Mouse (Mus musculus) forebrain, embryonic 16.5 days (tissue): ENCODE data around the gene Tmprss3. TPM values are rescaled to one million over a fixed set of nuclear protein-coding genes. Genes with fewer than 3 reads are reported as not detected.

Experiments
- ATAC-seq: fragments of 200-750 bp; cut with Nextera tagmentation; 2 replicates; pipeline ENCODE4 v1.8.0; 2017; ENCODE audit warnings: mild to moderate bottlenecking, moderate library complexity
- H3K27ac ChIP-seq: fragments of 300-500 bp; sonication (generic); 2 replicates; pipeline ENCODE4 v1.5.1; 2014; ENCODE audit warnings: low read length, control low read depth
- H3K27me3 ChIP-seq: fragments of 300-500 bp; sonication (generic); replicated peaks from 2 replicates; pipeline ENCODE4 v1.6.1; 2014; ENCODE audit warnings: low read length; ENCODE audit not compliant: control insufficient read depth, insufficient read depth
- H3K36me3 ChIP-seq: fragments of 300-500 bp; sonication (generic); 2 replicates; pipeline ENCODE4 v1.6.1; 2014; ENCODE audit not compliant: control insufficient read depth, insufficient read depth
- H3K4me1 ChIP-seq: fragments of 300-500 bp; sonication (generic); replicated peaks from 2 replicates; pipeline ENCODE4 v1.6.1; 2014; ENCODE audit warnings: low read length; ENCODE audit not compliant: control insufficient read depth, insufficient read depth
- H3K4me2 ChIP-seq: fragments of 300-500 bp; sonication (generic); 2 replicates; pipeline ENCODE4 v1.6.1; 2014; ENCODE audit warnings: mild to moderate bottlenecking, low read length, control low read depth
- H3K4me3 ChIP-seq: fragments of 300-500 bp; sonication (generic); replicated peaks from 2 replicates; pipeline ENCODE4 v1.5.1; 2014; ENCODE audit warnings: mild to moderate bottlenecking, low read length, control low read depth
- H3K9ac ChIP-seq: fragments of 300-500 bp; sonication (generic); replicated peaks from 2 replicates; pipeline ENCODE4 v1.6.1; 2014; ENCODE audit warnings: low read depth, low read length, control low read depth
- H3K9me3 ChIP-seq: fragments of 300-500 bp; sonication (generic); 2 replicates; pipeline ENCODE4 v1.6.1; 2016; ENCODE audit warnings: low read length; ENCODE audit not compliant: control insufficient read depth
- WGBS: fragments of 180-500 bp; shearing (Covaris S2); extraction: QIAGEN DNeasy Blood & Tissue Kit; methylation state at CpG from one replicate; pipeline ENCODE4 v1.1.7; 2014; 5-methylcytosine and 5-hydroxymethylcytosine counted together
- polyA plus RNA-seq: library from polyadenylated mRNA; unstranded; fragments of >200 nt; fragmentation: Nextera tagmentation; extraction: Ambion mirVana; gene quantifications from 2 replicates; pipeline ENCODE4 v1.2.1, GENCODE M21; 2015

Gene Tmprss3
- polyA plus RNA-seq, 1 experiment from 2014 or later = not detected

DNA sequence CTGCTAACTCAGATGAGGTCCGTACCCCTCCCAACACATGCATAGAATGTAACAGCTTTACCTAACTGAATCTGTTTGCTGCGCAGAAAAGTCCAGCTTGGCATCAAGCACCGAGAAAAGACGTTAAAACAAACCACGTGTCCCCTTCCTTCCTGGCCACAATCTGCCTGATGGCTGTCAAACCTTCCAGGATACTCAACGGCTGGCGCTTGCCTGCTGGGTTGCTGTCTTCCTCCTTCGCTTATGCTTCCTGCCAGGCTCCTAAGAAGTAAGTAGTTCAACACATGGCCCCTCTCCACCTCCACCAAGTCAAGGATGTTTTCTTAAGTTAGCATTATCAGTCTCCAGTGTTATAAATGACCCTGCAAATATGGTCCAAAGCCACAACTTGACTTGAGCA, 45.0 kb downstream of the Tmprss3 start:
- Histone ChIP-seq H3K36me3 (no peaks in the 10 kb centered on the region), H3K4me2 (no peak overlapping the region), H3K27me3 (no peaks in the 10 kb centered on the region), H3K9ac (no peak overlapping the region), H3K27ac (no peak overlapping the region), H3K4me3 (no peak overlapping the region), H3K4me1 (no peaks in the 10 kb centered on the region), H3K9me3 (no peaks in the 10 kb centered on the region)
- no peak for ATAC-seq
- 81% methylated on average over 8 of the region's 8 CpGs for WGBS

DNA sequence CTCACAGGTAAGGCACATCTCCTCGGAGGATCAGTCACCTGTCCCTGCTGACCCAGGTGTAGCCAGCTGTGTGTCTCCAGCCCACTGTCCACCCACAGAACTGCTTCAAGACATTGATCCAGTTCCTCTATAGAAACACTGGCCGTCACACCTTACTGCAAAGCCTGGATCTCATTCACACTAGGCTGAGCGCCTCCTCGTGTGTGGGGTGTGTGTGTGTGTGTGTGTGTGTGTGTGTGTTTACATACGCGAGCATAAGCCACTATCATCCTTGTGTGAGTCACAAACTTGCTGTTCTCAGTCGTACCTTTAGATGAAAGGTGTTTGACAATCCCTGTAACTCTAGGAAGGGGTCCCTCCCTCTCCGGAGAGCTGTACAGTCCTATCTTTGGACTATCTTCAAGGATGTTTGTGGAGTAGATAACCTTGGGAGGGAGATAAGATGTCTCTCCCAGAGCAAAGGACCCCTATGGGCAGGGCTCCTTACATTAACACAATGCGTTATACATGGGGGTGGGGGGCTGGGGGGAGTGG, 45.7 kb downstream of the Tmprss3 start:
- Histone ChIP-seq H3K36me3 (no peaks in the 10 kb centered on the region), H3K4me2 (no peak overlapping the region), H3K4me3 (no peak overlapping the region), H3K4me1 (no peaks in the 10 kb centered on the region), H3K9me3 (no peaks in the 10 kb centered on the region), H3K27ac (no peak overlapping the region), H3K27me3 (no peaks in the 10 kb centered on the region), H3K9ac (no peak overlapping the region)
- no peak for ATAC-seq
- WGBS = 87% methylated on average over 9 of the region's 9 CpGs

DNA sequence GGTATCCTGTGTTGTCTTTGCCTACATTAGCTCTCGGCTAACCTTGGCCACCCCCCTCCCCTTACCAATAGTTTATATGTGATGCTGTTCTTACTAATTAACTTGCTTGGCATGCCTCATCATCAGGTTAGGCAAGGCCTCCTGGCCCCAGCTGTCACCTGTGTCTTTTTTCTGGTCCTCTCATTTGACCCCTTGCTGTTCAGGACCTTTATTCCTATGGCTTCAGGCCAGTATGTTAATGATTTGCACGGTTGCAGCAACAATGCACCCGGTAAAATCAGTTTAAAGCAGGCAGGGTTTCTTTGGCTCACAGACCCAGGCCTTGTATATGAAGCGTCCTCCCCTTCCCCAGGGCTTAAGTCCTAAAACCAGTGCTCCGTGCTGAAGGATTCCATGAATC, 46.3 kb downstream of the Tmprss3 start:
- ATAC-seq = no peak
- no peak overlapping the region for H3K27ac ChIP-seq

DNA sequence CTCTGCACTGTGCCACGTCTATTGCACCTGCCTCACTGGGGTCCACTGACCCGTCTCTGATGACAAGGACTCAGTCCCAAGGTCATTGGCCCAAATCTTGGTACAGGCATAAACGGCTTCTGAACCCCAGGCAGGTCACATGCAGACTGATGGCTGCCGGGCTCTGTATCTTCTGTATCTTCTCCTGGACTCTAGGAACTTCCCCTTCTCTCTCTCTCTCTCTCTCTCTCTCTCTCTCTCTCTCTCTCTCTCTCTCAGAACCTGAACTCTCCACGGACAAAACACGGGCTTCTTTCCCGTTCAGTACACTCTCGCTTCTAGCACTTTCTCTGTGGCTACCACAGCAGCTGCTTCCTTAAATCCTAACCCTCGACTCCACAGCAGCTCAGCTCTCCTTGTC, 52.8 kb downstream of the Tmprss3 start:
- no peak overlapping the region for H3K4me3 ChIP-seq
- H3K36me3 ChIP-seq = no peaks in the 10 kb centered on the region
- no peaks in the 10 kb centered on the region for H3K4me1 ChIP-seq
- WGBS = 85% methylated on average over 9 of the region's 9 CpGs
- ATAC-seq = no peak
- H3K9me3 ChIP-seq = no peaks in the 10 kb centered on the region
- no peak overlapping the region for H3K9ac ChIP-seq
- H3K4me2 ChIP-seq = no peak overlapping the region
- no peak overlapping the region for H3K27ac ChIP-seq
- no peaks in the 10 kb centered on the region for H3K27me3 ChIP-seq

More for the DNA sequence above, 46.3 kb downstream of the Tmprss3 start:
- H3K4me1 ChIP-seq = no peaks in the 10 kb centered on the region
- no peaks in the 10 kb centered on the region for H3K9me3 ChIP-seq
- H3K27me3 ChIP-seq = no peaks in the 10 kb centered on the region
- WGBS = 33% methylated on average over 5 of the region's 5 CpGs
- no peaks in the 10 kb centered on the region for H3K36me3 ChIP-seq
- no peak overlapping the region for H3K9ac ChIP-seq
- no peak overlapping the region for H3K4me3 ChIP-seq
- H3K4me2 ChIP-seq = no peak overlapping the region

- ATAC-seq = no peak; the same call in 1 of the 2 replicates
- Histone ChIP-seq H3K4me3 (no peak within 1 kb of the TSS), H3K9ac (no peak within 1 kb of the TSS), H3K27ac (no peak within 1 kb of the TSS), H3K27me3 (no peaks in the 10 kb centered on the region), H3K4me2 (no peak within 1 kb of the TSS), H3K9me3 (no peaks in the 10 kb centered on the region), H3K4me1 (no peaks in the 10 kb centered on the region), H3K36me3 (no peaks in the 10 kb centered on the region)
- WGBS = 54% methylated on average over 15 of the region's 15 CpGs
Measured at GRCm38 (mm10) chr17:31144040-31145037, 54.4 kb downstream of the Tmprss3 start, which contains the start of gene Tff2. Gene Tff2, minus strand, starts transcription at chr17:31144282.

DNA sequence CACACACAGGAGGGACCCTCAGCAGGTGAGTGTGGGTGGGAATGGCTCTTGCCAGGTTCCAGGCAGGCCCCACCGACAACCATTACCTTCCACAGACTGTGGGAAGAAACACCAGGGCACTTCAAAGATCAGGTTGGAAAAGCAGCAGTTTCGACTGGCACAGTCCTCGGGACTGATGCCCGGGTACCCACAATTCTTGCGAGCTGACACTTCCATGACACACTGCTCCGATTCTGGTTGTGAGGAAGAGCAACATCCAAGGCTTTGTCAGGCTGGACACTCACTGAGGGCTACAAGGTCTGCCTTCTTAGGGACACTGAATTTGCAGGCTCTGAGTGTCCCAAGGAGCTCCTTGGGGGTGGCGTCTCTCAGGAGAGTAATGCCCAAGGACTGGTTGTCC, 56.7 kb downstream of the Tmprss3 start:
- WGBS = 91% methylated on average over 7 of the region's 7 CpGs
- H3K27me3 ChIP-seq = no peaks in the 10 kb centered on the region
- H3K4me3 ChIP-seq = no peak overlapping the region
- ATAC-seq = no peak
- H3K9ac ChIP-seq = no peak overlapping the region
- H3K4me1 ChIP-seq = no peaks in the 10 kb centered on the region
- H3K4me2 ChIP-seq = no peak overlapping the region
- no peak overlapping the region for H3K27ac ChIP-seq
- H3K9me3 ChIP-seq = no peaks in the 10 kb centered on the region
- H3K36me3 ChIP-seq = no peaks in the 10 kb centered on the region

DNA sequence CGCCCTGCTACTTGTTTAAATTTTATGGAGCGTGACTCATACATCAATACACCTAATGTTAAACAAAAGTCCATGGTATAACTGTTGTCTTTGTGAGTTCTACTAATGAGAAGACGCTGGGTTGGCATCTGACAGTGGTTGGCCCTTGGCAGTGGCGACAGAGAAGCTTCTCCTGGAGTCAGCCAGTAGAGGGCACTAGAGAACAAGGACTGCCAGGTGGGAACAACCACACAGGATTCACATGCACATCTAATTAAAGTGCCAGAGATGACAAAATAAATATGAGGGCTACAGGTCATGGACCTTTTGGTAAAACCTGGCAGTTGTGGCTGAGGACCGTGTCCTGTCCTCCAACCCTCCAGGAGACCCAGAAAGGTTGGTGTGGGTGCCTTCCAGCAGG, 60.4 kb downstream of the Tmprss3 start:
- ATAC-seq = no peak

DNA sequence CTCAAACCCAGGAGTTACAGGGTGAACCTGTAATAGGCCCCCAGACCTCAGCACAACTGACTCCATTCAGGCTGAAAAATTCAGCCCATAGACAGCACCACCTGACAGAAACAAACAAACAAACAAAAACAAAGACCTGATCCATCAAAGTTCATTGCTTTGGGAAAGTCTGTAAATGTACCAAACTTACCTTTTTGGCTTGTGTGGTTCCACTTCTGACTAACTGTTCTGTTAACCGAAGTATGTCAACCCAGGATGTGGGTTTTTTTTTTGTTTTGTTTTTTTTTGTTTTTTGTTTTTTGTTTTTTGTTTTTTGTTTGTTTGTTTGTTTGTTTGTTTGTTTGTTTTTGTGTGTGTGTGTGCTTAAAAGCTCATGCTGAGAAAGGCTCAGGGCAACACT, 62.0 kb downstream of the Tmprss3 start:
- Histone ChIP-seq H3K9me3 (no peaks in the 10 kb centered on the region), H3K27me3 (no peaks in the 10 kb centered on the region), H3K9ac (no peak overlapping the region), H3K4me1 (no peaks in the 10 kb centered on the region), H3K4me3 (no peak overlapping the region), H3K27ac (no peak overlapping the region), H3K36me3 (no peaks in the 10 kb centered on the region), H3K4me2 (no peak overlapping the region)
- ATAC-seq = no peak
- WGBS = 85% methylated on average over 1 of the region's 1 CpGs

More for the DNA sequence above, 60.4 kb downstream of the Tmprss3 start:
- H3K4me3 ChIP-seq = no peak overlapping the region
- 19% methylated on average over 5 of the region's 5 CpGs for WGBS
- H3K27me3 ChIP-seq = no peaks in the 10 kb centered on the region
- no peak overlapping the region for H3K27ac ChIP-seq
- H3K4me2 ChIP-seq = no peak overlapping the region
- H3K4me1 ChIP-seq = no peaks in the 10 kb centered on the region
- no peaks in the 10 kb centered on the region for H3K9me3 ChIP-seq
- no peak overlapping the region for H3K9ac ChIP-seq
- no peaks in the 10 kb centered on the region for H3K36me3 ChIP-seq

DNA sequence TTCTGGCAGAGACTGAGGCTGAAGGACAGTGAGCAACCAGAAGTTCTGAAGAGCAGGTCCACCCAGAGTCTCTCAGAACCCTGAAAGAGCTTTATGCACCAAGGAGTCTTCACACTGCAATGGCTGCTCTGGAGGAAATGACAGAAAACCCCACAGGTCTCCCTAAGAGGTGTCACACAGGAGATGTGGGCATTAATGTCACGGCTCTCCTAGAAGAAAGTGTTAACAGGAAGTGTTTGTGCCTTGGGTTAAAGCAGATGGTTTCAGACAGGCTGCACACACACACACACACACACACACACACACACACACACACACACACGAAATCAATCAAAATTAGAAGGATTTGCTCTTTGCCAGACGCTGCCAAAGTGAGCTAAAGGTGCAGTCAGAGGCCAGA, 62.5 kb downstream of the Tmprss3 start:
- H3K4me1 ChIP-seq = no peaks in the 10 kb centered on the region; the same call in 1 of the 2 replicates
- no peak overlapping the region for H3K27ac ChIP-seq
- no peak overlapping the region for H3K4me2 ChIP-seq
- H3K9me3 ChIP-seq = no peaks in the 10 kb centered on the region
- H3K9ac ChIP-seq = no peak overlapping the region
- WGBS = 38% methylated on average over 3 of the region's 3 CpGs
- H3K36me3 ChIP-seq = no peaks in the 10 kb centered on the region
- H3K27me3 ChIP-seq = no peaks in the 10 kb centered on the region
- H3K4me3 ChIP-seq = no peak overlapping the region
- ATAC-seq = no peak
